Mouse (Mus musculus) layer of hippocampus, postnatal 36 days (tissue): Measurements from ENCODE around the gene Ftl1. TPM values are rescaled to one million over a fixed set of nuclear protein-coding genes. Genes with fewer than 3 reads are reported as not detected.

ENCODE experiments used
- DNase-seq, 2 experiments: peaks; one replicate each; pipeline ENCODE4 v3.0.0; 2022
- total RNA-seq, 2 experiments: library from RNA; stranded (reverse); gene quantifications; 2 replicates each; pipeline ENCODE4 v1.2.3; 2021

Gene Ftl1
- total RNA-seq, 2 experiments from 2014 or later: 187 to 197 TPM

DNA sequence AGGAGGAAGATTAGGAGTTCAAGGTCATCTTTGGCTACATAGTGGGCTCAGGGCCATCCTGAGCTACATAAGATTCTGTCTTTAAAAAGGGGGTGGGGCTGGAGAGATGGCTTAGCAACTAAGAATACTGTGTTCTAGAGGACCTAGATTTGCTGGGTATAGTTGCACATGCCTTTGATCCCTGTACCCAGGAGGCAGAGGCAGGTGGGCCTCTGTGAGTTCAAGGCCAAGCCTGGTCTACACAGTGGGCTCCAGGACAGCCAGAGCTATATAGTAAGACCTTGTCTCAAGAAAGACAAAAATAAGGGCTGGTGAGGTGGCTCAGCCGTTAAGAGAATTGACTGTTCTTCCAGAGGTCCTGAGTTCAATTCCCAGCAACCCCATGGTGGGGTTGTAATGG is 9.7 kb downstream of the Ftl1 start:
- no peak for DNase-seq

DNA sequence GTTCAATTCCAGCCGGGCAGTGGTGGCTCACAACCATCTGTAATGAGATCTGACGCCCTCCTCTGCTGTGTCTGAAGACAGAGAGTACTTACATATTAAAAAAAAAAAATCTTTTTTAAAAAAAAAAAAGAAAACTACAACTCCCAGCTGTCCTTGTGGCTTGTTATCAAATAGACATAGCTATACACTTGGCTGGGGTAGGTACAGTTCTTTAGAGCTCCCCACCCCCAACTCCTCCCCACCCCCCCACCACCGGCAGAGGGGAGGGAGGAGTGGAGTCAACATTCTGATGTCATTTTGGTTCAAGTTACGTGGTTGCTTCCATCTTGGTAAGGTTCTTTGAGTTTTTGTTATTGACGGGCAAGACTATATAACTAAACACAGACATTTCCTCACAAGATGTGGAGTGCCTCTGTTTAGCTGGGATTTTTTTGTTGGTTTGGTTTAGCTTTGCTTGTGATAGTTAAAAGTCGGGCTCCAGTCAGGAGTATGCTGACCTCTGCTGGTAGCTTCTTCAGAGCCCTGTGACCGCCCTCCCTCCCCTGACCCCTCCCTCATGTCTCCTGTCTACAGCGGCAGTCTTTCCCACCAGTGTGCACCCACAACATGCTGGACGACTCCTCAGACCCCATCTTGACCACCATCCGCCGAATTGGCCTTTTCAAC is 12.2 kb downstream of the Ftl1 start:
- DNase-seq: no peak

DNA sequence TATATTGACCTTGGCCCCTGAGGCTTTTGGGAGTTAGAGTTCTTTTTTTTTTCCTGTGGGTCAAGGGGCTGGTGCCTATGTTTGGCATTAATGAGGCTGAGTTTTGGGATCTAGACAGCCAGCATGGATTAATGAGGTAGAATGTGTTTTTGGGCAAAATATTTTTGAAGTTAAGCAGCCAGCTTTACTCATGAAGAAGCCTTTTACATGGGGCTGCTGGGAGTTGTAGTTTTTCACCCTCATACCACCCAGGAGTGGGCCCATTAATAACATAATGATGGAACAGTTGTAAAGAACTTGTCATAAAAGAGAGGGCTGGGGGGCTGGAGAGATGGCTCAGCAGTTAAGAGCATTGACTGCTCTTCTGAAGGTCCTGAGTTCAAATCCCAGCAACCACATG is 13.1 kb downstream of the Ftl1 start:
- DNase-seq: no peak

DNA sequence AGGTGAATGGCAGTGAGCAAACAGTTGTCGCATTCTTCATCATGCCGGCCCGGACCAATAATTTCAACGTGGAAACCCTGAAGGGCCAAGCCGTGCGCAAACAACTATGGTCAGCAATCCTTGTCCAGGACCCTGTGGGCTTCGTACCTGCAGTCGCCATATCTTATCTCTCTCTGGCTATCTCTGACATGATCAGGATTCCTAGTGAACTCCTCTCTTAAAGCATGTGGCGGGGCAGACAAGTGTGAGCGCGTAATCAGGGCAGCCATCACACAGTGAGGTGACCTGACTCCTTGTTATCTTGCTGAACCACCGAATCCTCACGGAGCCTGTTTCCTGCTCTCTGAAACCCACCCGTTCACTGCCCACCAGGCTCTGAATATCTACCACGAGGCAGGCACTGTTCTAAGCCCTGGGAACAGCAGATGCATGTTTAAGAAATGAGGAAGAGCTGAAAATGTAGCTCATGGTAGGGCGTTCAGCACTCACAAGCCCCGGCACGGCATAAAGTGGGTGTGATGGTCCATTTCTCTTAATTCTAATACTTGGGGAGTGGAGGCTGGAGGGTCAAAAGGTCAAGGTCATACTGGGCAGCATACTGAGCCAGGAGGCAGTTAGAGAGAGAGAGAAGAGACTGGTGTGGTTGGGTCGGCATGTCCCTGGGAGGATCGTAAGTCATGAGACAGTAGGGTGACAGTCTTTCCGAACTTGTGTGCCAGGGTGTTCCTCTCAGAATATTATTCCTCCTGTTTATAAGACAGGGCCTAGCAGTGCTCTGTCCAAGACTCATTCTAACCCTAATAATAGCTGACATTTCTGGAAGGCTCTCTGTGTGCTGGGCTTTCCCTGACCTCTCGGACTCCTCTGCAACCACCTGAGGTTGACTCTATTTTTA is 15.9 kb downstream of the Ftl1 start:
- DNase-seq: no peak

DNA sequence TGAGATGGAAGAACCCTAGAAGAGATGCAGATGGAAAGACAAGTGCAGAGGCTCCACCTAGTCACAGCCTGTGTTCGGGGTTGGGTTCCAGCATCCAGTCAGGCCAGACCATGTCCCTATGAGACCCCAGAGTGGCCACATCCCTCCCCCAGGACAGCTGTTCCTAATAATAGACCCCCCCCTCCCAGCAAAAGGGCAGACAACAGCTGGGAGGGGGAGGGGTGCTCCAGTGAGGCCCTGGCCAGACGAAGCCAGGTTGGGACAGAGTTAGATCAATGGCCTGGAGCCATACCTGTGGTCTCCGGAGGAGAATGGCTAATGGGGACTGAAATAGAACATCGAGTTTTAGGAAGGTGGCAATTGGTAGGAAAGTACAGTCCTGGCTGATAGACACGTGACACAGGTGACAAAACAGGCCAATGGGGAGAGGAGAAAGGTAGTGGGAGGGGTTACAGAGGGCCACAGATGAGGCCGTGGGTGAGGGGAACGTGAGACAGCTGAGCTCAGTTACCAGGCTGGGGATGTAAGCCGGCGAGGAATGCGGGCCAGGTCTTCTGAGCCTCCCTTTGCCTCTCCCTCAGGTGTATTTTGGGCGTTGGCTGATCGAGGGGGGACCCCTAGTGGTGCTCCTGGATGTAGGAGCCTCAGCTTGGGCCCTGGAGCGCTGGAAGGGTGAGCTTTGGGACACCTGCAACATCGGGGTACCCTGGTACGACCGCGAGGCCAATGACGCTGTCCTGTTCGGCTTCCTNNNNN is 22.0 kb downstream of the Ftl1 start, which contains the start of gene Ruvbl2:
TSS of gene Ruvbl2 (minus strand) at position 576 of the 756 bp plus-strand sequence.
- no peak for DNase-seq

DNA sequence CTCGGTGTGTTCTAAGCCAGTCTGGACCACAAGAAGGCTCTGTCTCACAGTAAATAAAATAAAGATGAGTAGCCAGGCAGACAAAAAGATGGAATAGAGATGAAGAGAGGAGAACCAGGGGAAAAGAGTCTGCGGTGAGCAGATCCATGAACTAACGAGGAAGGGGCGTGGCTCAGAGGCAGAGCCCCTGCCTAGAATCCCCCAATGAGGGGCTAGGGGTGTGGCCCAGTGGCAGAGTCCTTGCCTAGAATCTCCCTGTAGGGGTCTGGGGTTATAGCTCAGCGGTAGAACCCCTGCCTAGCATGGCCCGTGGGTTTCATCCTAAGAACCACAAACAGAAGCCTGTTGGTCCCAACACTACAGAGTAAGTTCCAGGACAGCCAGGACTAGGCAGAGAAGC is 22.6 kb downstream of the Ftl1 start:
- no peak for DNase-seq

DNA sequence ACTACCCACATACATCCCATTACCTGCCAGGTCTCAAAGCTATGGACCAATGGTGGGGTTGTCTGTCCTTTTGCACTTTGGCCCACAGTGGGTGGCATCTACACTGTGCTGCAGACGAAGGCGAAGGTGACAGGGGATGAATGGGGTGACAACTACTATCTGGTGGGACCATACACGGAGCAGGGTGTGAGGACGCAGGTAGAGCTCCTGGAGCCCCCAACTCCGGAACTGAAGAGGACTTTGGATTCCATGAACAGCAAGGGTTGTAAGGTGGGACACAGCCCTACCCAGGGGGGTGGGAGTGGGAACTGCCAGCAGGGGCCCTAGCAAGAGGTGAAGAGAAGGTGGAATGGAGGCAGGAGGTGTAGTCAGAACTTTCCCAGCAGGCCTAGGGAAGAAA is 23.2 kb downstream of the Ftl1 start:
- DNase-seq: no peak

DNA sequence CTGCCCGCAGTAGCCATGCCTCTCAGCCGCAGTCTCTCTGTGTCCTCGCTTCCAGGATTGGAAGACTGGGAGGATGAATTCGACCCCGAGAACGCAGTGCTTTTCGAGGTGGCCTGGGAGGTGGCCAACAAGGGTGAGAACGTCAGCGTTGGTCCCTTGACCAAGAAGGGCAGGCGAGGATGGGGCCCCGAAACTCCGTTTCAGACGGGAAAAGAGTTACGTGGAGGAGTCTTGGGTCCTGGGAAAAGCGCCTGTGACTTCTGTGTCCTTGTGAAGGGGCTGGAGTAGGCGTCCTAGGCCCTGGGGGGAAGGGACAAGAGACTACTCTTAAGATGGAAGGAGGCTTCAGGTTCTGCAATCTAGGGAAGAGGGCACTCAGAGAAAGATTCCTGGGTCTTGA is 24.6 kb downstream of the Ftl1 start:
- no peak for DNase-seq

DNA sequence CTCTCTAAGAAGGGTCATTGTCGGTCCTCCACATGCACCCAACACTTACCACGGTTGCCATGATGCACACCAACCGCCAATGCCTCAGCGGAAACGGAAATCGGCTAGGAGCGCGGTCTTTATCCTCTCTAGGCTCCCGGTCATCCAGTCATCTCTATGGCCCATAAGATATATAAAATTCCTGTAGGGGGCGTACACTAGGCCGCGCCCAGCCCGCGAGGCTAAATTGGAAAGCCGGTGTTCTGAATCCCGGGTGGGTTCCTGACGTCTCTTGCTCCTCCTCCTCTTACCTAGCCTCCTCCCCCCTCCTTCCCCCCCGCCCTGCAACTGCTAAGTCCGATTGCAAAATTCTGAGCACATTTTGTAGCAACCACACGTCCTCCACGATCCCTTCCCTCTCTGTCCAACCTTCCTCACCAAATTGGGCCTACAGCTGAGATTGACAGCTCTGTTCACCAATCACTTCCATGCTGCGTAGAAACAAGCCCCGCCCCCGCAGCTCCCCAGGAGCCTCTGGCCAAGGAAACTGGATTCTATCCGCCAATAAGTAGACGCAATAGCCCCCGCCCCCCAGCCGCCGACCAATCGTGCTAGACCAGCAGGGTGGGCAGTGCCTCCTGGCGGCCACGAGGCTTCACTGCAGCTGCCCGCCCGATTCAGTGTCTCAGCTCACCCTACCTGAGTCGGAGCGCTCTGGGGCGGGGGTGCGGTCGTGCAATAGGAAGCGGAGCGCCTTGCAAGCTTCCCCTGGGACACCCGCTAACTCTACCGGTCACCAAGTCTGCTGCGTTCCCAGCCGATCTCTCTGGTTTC is 25.3 kb downstream of the Ftl1 start, which contains the start of gene Gys1:
TSS of gene Gys1 (plus strand) at position 642 of the 813 bp plus-strand sequence.
- peak; percentile 100 for DNase-seq

DNA sequence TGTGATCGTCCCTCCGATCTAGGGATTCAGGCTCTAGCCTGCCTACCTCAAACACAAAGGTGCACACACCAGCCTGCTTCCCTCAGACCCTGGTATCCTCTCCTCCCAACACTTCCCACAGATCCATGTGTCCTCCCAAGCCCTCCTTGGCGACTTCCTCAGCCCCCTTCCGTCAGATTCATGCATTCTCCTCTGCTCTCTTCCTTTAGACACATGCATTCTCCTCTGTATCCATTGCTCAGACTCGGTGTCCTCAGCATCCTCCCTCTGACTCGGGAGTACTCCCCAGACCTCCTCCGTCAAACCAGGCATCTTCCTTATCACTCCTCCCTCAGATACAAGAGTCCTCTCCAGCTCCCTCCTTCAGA is 25.9 kb downstream of the Ftl1 start:
- DNase-seq: no peak

DNA sequence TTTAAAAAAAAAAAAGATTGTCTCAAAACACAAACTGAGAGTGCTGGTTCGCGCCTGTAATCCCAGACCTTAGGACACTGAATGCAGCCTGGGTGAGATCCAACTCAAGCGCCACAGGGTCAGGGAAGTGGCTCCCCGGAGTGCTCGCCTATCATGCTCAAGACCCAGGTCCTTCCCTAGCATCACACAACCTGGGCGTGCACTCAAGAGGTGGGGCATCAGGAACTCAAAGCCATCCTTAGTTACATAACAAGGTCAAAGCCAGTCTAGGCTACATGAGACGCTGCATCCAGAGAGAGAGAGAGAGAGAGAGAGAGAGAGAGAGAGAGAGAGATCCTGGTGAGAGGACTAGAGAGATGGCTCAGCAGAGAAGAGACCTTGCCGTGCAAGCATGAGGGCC is 33.1 kb downstream of the Ftl1 start:
- DNase-seq: no peak

DNA sequence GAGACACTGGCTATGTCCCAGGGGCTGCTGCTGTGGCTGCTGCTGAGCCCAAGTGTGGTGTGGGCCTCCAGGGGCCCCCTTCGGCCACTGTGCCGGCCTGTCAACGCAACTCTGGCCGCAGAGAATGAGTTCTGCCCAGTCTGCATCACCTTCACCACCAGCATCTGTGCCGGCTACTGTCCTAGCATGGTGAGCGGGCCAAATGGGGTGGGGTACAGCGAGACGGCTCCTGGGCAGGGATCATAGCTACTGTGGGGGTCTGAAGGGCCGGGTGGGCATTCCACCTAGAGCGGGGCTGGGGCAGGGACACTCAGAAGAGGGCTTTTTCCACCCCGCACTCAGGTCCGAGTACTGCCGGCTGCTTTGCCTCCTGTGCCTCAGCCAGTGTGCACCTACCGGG is 38.5 kb downstream of the Ftl1 start:
- no peak for DNase-seq

DNA sequence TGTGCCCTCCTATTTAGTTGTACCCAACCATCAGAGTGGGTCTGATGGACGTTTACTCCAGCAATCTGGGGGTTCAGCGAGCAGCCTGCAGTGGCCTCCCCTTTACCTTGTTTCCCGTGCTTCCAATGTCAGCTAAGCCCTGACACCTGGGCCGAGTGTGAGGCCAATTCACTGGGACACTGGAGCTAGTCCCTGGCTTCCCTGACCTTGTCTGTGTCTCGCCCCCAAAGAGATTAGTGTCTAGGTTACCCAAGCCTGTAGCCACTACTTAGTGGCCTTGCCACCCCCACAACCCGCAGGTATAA is 39.1 kb downstream of the Ftl1 start, which contains the start of gene Lhb:
TSS of gene Lhb (plus strand) at position 206 of the 305 bp plus-strand sequence.
- no peak for DNase-seq

DNA sequence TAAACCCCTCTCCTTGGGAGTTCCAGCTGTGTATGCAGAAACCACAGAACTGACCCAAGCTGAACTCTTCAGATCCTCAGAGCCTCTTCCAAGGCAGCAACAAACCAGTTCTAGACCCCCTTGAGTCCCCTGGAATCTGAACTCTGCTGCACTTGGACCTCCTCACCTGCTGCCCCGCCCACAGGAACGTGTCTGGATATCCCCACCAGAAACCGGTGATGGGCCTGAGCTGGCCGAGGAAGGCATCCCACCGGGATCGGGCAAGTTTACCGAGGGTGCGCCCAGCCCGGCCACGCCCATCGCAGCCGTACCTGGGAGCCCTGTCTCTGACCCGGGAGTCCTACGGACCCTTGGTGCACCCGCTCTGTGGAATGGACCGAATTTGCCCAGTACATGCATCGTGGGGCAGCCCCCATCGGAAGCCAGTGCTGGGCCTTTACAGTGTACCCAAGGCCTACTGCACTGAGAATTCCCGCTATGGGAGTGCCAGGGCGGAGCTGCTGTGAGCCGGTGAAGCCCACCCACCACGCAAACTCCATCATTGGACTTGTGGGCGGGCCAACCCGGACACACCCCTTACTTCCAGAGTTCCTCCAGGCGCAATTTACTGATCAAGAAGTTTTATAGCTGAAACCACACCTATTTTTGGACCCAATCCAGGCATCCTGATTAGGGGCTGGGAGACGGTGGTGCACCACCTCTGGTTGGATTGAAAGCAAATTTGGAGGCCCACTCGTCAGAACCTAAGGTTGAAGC is 39.6 kb downstream of the Ftl1 start:
- no peak for DNase-seq

DNA sequence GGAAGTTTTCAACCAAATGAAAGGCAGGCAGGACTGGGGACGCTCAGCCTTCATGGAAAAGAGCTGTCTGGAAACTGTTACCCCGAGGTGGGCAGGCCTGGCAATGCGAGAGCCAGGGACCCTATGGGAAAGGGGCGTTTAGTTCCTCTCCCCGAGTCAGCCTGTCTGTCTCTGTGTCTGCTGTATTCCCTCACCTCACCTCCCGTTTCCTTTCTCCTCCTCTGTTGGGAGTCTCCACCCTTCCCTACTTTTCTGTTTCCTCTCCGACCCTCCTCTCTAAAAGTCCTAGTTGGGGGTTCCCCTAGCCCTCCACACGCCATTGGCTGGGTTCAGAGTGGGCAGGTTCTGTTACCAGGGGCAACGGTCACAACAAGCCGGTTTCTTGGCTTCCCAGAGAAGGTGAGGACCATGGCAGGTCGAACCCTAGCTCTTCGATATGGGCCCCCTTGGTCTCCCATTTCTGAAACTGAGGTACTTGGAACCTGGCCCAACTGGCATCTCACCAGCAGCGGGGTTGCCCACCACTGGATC is 41.7 kb downstream of the Ftl1 start:
- DNase-seq: no peak

DNA sequence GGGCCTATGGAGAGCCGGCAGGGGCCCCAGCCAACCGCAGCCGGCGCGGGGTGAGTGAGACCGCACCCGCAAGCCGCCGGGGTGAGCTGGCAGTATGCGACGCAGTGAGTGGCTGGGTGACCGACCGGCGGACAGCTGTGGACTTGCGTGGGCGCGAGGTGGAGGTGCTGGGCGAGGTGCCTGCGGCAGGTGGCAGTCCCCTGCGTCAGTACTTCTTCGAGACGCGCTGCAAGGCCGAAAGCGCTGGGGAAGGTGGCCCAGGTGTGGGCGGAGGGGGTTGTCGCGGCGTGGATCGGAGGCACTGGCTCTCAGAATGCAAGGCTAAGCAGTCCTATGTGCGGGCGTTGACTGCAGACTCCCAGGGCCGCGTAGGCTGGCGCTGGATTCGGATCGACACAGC is 44.0 kb downstream of the Ftl1 start:
- DNase-seq: no peak

DNA sequence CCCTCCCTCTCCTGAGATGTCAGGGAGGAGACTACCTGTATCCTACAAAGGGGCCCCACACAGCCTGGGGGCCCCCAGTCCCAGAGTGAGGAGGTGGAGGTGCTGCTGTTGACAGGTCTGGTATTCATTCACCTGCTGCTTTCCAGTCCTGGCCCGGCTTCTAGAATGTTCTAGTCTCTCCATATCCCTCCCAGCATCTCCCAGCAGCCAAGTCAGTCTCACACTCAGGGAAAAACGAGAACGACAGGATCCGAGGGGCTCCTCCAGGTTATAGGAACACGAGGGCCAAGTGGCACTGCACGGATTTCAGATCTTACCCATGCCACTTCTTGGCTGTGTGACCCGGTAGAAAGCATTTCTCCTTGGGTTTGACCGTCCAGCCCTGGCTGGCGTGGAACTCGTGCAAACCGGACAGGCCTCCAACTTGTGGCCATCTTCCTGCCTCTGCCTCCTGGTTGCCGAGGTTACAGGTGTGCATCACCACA is 44.9 kb downstream of the Ftl1 start:
- DNase-seq: no peak

DNA sequence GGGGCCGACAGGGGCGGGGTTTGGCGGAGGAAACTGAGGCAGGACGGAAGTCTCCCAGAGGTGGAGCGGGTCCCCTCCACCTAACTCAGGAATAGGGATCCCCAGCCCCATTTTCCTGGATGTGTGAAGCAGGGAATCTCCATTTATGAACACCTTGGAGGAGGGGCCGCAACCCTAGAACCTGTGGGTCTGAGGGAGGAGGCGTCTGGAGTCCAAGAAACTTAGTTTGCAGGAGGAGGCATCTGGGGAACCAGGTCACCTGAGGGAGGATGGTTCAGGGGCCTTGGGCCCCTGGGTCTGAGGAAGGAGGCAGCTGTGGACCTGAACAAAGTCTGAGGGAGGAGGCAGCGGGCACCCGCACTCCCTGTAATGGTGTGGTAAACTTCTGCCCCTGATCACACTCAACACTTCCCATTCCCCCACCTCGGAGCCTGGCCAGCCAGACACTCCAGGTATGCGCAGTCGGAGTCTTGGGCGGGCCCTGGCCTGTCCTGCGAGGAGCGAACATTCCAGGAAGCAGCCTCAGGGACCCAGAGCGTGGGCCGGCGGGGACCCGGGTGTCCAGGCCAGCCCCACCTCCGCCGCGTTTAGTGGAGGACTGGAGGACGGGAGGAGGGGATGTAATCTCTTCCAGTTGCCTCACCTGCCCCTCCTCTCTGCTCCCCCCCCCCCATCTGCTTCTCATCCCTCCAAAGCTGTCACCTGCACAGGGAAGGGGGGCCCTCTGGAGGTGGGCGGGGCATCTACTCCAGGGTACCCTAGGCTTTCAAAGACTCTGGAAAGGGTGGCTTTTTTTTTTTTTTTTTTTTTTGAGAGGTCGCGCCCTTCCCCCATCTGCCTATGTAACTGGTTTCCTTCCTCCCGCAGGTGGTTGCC is 45.6 kb downstream of the Ftl1 start:
- no peak for DNase-seq

DNA sequence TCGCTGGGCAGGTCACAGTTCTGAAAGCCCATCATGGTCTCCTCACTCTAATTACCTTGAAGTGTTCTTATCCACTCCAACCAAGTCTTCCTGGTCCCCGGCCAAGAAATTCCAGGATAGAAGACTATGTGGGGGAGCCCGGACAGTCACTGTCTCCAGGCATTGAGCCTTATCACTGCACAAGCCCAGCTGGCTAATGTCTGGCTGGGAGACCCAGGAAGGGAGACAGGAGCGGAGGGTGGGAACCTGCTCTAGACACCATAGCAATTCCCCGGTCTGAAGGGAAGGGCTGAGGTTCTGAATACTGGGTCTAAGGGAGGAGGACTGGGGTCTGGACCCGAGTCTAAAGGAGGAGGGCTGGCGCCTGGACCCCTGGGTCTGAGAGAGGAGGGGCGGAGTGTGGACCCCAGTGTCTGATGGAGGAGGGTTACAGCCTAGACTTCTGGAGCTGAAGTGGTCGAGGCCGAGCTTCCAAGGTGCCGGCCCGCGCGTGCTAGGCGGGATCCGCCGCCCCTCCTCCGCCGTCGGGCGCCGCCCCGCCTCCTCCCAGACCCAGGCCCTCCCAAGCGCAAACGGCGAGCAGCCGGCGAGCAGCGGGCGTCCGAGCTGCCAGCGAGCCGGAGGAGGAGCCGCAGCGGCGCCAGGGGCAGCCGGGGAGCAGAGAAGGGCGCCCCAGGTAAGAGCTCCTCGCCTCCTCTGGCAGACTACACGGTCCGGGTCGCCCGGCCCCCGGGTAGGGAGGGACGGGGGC is 46.4 kb downstream of the Ftl1 start, which contains the start of gene Ntf5:
TSS of gene Ntf5 (plus strand) at position 583 of the 751 bp plus-strand sequence.
- no peak for DNase-seq
